In genomic region chr3:52557296-52557695, GRCm38 (mm10) we compare ENCODE assay signal across 23 mouse cellular contexts.
"Had no signal": no experiment of that assay in that cellular context is flagged by ENCODE, and none has a peak within 500 bp of the region (broad histone marks: within the 10 kb centered on the region; RNA-seq: fewer than 3 reads in every experiment).

No protein-coding gene starts in this region.

- H3K4me2 ChIP-seq: limb, embryonic 13.5 days; liver, embryonic 12.5 days; liver, embryonic 15.5 days; lung, embryonic 15.5 days; midbrain, embryonic 12.5 days; midbrain, embryonic 15.5 days; neural tube, embryonic 13.5 days; stomach, embryonic 15.5 days had no signal

- H3K9me3 ChIP-seq: limb, embryonic 10.5 days; limb, embryonic 13.5 days; liver, embryonic 12.5 days; liver, embryonic 15.5 days; lung, embryonic 15.5 days; midbrain, embryonic 12.5 days; midbrain, embryonic 15.5 days; neural tube, embryonic 13.5 days; stomach, embryonic 15.5 days had no signal

- H3K4me1 ChIP-seq: liver, embryonic 12.5 days; liver, embryonic 15.5 days; lung, embryonic 15.5 days; midbrain, embryonic 12.5 days; midbrain, embryonic 15.5 days; stomach, embryonic 15.5 days had no signal

- H3K27me3 ChIP-seq: limb, embryonic 13.5 days; liver, embryonic 12.5 days; liver, embryonic 15.5 days; lung, embryonic 15.5 days; midbrain, embryonic 12.5 days; midbrain, embryonic 15.5 days; neural tube, embryonic 13.5 days; stomach, embryonic 15.5 days had no signal

- ATAC-seq: intestine, postnatal 0 days; liver, embryonic 12.5 days; midbrain, embryonic 15.5 days had no signal

- H3K36me3 ChIP-seq: limb, embryonic 10.5 days; limb, embryonic 13.5 days; liver, embryonic 12.5 days; liver, embryonic 15.5 days; lung, embryonic 15.5 days; midbrain, embryonic 12.5 days; midbrain, embryonic 15.5 days; neural tube, embryonic 13.5 days; stomach, embryonic 15.5 days had no signal

- DNase-seq: kidney, adult 2 months; kidney, postnatal 25 days; layer of hippocampus, postnatal 36 days; liver; lung, adult 18-20 months; lung, postnatal 10 days; lung, postnatal 36 days; retina, postnatal 1 day; right cerebral cortex, postnatal 25 days; spleen, adult 18-20 months; thymus, postnatal 4 days had no signal

- H3K4me3 ChIP-seq: left cerebral cortex, adult 2 months; limb, embryonic 10.5 days; limb, embryonic 13.5 days; liver, embryonic 12.5 days; liver, embryonic 15.5 days; lung, embryonic 15.5 days; midbrain, embryonic 12.5 days; midbrain, embryonic 15.5 days; neural tube, embryonic 13.5 days; stomach, embryonic 15.5 days had no signal

- H3K9ac ChIP-seq: limb, embryonic 13.5 days; liver, embryonic 12.5 days; liver, embryonic 15.5 days; lung, embryonic 15.5 days; midbrain, embryonic 12.5 days; midbrain, embryonic 15.5 days; neural tube, embryonic 13.5 days; stomach, embryonic 15.5 days had no signal

- H3K27ac ChIP-seq: kidney, postnatal 0 days; left cerebral cortex, adult 2 months; limb, embryonic 10.5 days; limb, embryonic 13.5 days; liver, embryonic 12.5 days; liver, embryonic 15.5 days; lung, embryonic 15.5 days; midbrain, embryonic 12.5 days; midbrain, embryonic 15.5 days; neural tube, embryonic 13.5 days; stomach, embryonic 15.5 days had no signal
